Mouse (Mus musculus) small intestine, adult 2 months (tissue): ENCODE data around the gene Decr2.

Source experiments
- CTCF ChIP-seq: fragments of 200-500 bp; IDR thresholded peaks from 2 replicates; pipeline ENCODE4 v1.5.1; 2012; ENCODE audit warnings: low read depth, mild to moderate bottlenecking, control low read depth, inconsistent platforms, low read length, moderate library complexity, mixed read lengths; ENCODE audit not compliant: insufficient replicate concordance, insufficient read length; ENCODE audit errors: extremely low read depth
- POLR2A ChIP-seq: fragments of 200-500 bp; IDR thresholded peaks from 2 replicates; pipeline ENCODE4 v1.6.1; 2012; ENCODE audit warnings: low read depth, mild to moderate bottlenecking, control low read depth, inconsistent platforms, low read length, moderate library complexity

GRCm38 (mm10) chr17:26078851-26079250 is 11.3 kb downstream of the Decr2 start:
- TF ChIP-seq CTCF (no peak), POLR2A (no peak)
